Mouse (Mus musculus) hindbrain, embryonic 12.5 days (tissue): Measurements from ENCODE around the gene Gm42674. TPM values are rescaled to one million over a fixed set of nuclear protein-coding genes. Genes with fewer than 3 reads are reported as not detected.

Source experiments
- polyA plus RNA-seq: library from polyadenylated mRNA; unstranded; fragments of >200 nt; fragmentation: Nextera tagmentation; extraction: Ambion mirVana; gene quantifications from 2 replicates; pipeline ENCODE4 v1.2.1, GENCODE M21; 2016

Gm42674 gene
- polyA plus RNA-seq, 1 experiment from 2014 or later, result not detected

Other genes with a start within 250 kb of the Gm42674 start
- gene Slc27a3, start 212.0 kb upstream of the Gm42674 start, polyA plus RNA-seq, result 32.9 and 35.3 TPM in 2 replicates
- gene Ints3, start 168.3 kb upstream of the Gm42674 start, polyA plus RNA-seq, result 40.5 and 44.3 TPM in 2 replicates
- gene Npr1, start 136.0 kb upstream of the Gm42674 start, polyA plus RNA-seq, result 3.8 and 4.1 TPM in 2 replicates
- 292 and 310 TPM in 2 replicates for gene Ilf2, start 125.8 kb upstream of the Gm42674 start, polyA plus RNA-seq
- 80.6 and 89.5 TPM in 2 replicates for gene Snapin, start 110.9 kb upstream of the Gm42674 start, polyA plus RNA-seq
- 203 and 218 TPM in 2 replicates for gene Chtop, start 92.4 kb upstream of the Gm42674 start, polyA plus RNA-seq
- 5.8 and 13.4 TPM in 2 replicates for gene S100a1, start 87.5 kb upstream of the Gm42674 start, polyA plus RNA-seq
- 15.3 and 16.4 TPM in 2 replicates for gene S100a13, start 87.5 kb upstream of the Gm42674 start, polyA plus RNA-seq
- gene S100a14, start 75.0 kb upstream of the Gm42674 start, polyA plus RNA-seq, result 0.66 TPM in 1 of 2 replicates, not detected in the other
- gene S100a16, start 64.7 kb upstream of the Gm42674 start, polyA plus RNA-seq, result 40.0 and 45.8 TPM in 2 replicates
- gene S100a3, start 41.3 kb upstream of the Gm42674 start, polyA plus RNA-seq, result 0.59 and 0.63 TPM in 2 replicates
- gene S100a2, start 11.7 kb upstream of the Gm42674 start, polyA plus RNA-seq, result not detected in 2 replicates
- gene S100a4, start 1.9 kb downstream of the Gm42674 start, polyA plus RNA-seq, result 1.2 and 1.3 TPM in 2 replicates
- not detected in 2 replicates for gene S100a5, start 6.6 kb downstream of the Gm42674 start, polyA plus RNA-seq
- 28.5 and 30.3 TPM in 2 replicates for gene S100a6, start 11.0 kb downstream of the Gm42674 start, polyA plus RNA-seq
- not detected in 2 replicates for gene S100a7a, start 52.1 kb downstream of the Gm42674 start, polyA plus RNA-seq
- 8.2 and 19.4 TPM in 2 replicates for gene S100a8, start 67.1 kb downstream of the Gm42674 start, polyA plus RNA-seq
- gene S100a9, start 93.8 kb downstream of the Gm42674 start, polyA plus RNA-seq, result 7.9 and 10.2 TPM in 2 replicates
- gene Pglyrp4, start 125.0 kb downstream of the Gm42674 start, polyA plus RNA-seq, result not detected in 2 replicates
- not detected in 2 replicates for gene Gm5849, start 176.0 kb downstream of the Gm42674 start, polyA plus RNA-seq